Mouse (Mus musculus) thymus, adult 2 months (tissue): ENCODE data around the gene C2cd2l. TPM values are rescaled to one million over a fixed set of nuclear protein-coding genes. Genes with fewer than 3 reads are reported as not detected.

Experiments used
- DNase-seq: peaks from one replicate; pipeline ENCODE4 v3.0.0; 2021
- H3K27ac ChIP-seq: fragments of 200-500 bp; 2 replicates; pipeline ENCODE4 v1.5.1; 2012; ENCODE audit warnings: low read length, control low read depth; ENCODE audit not compliant: control insufficient read depth, insufficient read depth
- H3K27me3 ChIP-seq: fragments of 200-500 bp; 2 replicates; pipeline ENCODE4 v1.6.1; 2012; ENCODE audit warnings: mild to moderate bottlenecking, low read length, moderate library complexity, mixed read lengths; ENCODE audit not compliant: control insufficient read depth, insufficient read depth
- H3K36me3 ChIP-seq: fragments of 200-500 bp; 2 replicates; pipeline ENCODE4 v1.6.1; 2012; ENCODE audit warnings: mild to moderate bottlenecking, low read length, moderate library complexity; ENCODE audit not compliant: control insufficient read depth, insufficient read depth
- H3K4me1 ChIP-seq: fragments of 200-500 bp; replicated peaks from 2 replicates; pipeline ENCODE4 v1.6.1; 2012; ENCODE audit warnings: low read length; ENCODE audit not compliant: control insufficient read depth, insufficient read depth
- H3K4me3 ChIP-seq: fragments of 200-500 bp; 2 replicates; pipeline ENCODE4 v1.5.1; 2012; ENCODE audit warnings: mild to moderate bottlenecking, low read length, control low read depth, moderate library complexity; ENCODE audit not compliant: control insufficient read depth, insufficient read depth
- CTCF ChIP-seq: fragments of 200-500 bp; IDR thresholded peaks from 2 replicates; pipeline ENCODE4 v1.5.1; 2012; ENCODE audit warnings: mild to moderate bottlenecking, control low read depth, low read length, moderate library complexity, borderline replicate concordance; ENCODE audit not compliant: control insufficient read depth, poor library complexity, insufficient read depth; ENCODE audit errors: extremely low read depth
- POLR2A ChIP-seq: fragments of 200-500 bp; IDR thresholded peaks from 2 replicates; pipeline ENCODE4 v1.6.1; 2012; ENCODE audit warnings: mild to moderate bottlenecking, low read length, control low read depth, moderate library complexity; ENCODE audit not compliant: control insufficient read depth, poor library complexity, insufficient read depth; ENCODE audit errors: extremely low read depth
- WGBS: fragments of 180-500 bp; shearing (Covaris S2); methylation state at CpG from one replicate; pipeline ENCODE4 v1.1.7; 2018; 5-methylcytosine and 5-hydroxymethylcytosine counted together
- polyA plus RNA-seq: library from polyadenylated mRNA; depleted of rRNA; stranded (reverse); fragments of >200 nt; gene quantifications from 2 replicates; pipeline ENCODE4 v1.2.3, GENCODE M21; 2012; rRNA removed

Gene C2cd2l
- polyA plus RNA-seq, 1 experiment: 110 TPM

DNA sequence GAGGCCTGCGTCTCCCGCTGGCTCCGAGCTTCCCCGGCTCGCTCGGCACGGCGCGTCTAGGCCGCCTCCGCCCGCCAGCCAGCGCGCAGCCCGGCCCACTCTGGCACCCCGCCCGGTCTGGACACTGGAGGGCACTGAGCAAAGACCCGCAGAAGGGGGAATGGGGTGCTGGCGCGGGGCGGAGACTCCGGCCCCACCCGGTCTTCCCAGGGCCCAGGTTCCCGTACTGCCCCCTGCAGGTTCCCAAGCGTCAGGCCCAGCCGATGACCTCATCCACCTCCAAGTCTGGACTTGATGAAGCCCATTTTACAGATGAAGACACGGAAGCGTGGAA, 52.1 kb downstream of the C2cd2l start:
- peak; percentile 86 for DNase-seq
- 0 out of 2 replicates have a peak overlapping the region, but pooled peaks have one; percentile 4 for H3K27ac ChIP-seq
- H3K36me3 ChIP-seq: no peaks in the 10 kb centered on the region
- peaks cover 15% of the 10 kb centered on the region for H3K4me1 ChIP-seq
- WGBS: 3% methylated on average over 28 of the region's 28 CpGs
- TF ChIP-seq POLR2A: peak; percentile 3; the same call in 1 of the 2 replicates
- TF ChIP-seq CTCF: peak; percentile 91; the same call in 1 of the 2 replicates
- H3K27me3 ChIP-seq: no peaks in the 10 kb centered on the region
- peak overlapping the region; percentile 65 for H3K4me3 ChIP-seq

DNA sequence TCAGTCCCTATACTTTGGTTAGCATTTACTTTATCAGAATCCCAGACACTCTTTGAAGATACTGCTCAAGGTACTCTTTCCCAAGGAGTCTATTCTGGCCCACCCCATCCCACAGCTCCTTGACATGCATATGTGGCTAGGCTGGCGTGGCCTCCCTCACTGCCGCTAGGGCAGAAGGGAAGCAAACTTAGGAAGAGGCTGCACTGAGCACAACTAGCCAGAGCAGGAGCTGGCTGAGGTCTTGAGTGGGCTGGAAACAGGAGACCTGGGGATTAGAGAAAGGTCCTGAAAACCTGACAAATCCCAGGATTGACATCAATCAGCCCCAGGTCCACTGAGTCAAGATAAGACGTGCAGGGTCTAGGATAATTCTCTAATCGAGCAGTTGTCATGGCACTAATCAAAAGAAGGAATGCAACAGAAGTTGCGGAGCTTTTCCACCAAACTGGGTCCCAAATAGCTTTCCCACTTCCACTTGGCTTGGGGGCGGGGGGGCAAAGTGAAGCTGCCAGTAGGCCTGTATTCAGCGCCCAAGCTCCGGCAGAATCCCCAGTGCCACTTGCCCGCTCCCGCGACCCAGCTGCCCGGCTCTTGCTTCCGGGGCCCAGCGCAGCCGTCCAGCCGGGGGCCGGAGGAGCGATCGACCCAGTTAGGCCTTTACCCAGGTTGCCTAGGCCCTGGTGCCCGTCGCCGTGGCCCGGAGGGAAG, 52.6 kb downstream of the C2cd2l start:
- H3K27me3 ChIP-seq: no peaks in the 10 kb centered on the region
- H3K4me1 ChIP-seq: peaks cover 19% of the 10 kb centered on the region
- DNase-seq: peak; percentile 35
- 0 out of 2 replicates have a peak, but pooled peaks have one; percentile 40 for TF ChIP-seq POLR2A
- TF ChIP-seq CTCF: no peak
- H3K27ac ChIP-seq: peak overlapping the region; percentile 29; the same call in 1 of the 2 replicates
- 17% methylated on average over 23 of the region's 23 CpGs for WGBS
- H3K36me3 ChIP-seq: no peaks in the 10 kb centered on the region
- H3K4me3 ChIP-seq: peak overlapping the region; percentile 65

DNA sequence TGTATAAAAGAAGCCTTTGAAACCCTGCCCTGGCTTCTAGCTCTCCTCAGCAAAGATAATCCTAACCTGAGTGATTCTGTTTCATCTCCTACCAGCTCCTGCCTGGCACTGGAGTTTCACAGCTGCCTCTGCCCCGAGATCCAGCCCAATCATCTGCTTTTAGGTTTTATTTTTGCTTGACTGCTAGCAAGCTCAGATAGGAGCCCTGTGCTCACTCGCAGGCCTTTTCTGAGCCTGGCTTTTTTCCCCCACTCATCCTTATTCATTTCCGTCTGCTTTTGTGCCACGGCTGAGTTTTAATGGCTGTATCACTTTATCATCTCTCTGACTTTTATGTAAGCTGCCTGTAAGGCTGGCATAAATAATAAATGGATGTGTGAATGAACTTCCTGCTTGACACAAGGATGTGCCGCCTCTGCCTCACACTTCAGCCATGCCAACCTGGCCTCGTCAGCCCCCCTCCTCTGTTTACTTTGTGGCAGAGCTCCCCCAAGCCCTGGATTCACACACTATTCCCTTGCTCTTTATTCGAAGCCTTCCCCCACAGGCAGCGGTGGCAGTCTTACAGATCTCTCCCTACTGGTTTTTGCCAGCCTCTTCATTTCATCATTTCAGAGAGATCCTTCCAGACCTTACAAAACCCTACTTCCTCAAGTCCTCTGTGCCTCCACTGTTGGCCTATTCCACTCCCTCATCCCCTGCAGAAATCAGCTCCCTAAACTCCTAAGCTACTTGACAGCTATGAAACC, 53.4 kb downstream of the C2cd2l start:
- H3K4me3 ChIP-seq: no peak overlapping the region
- no peak for DNase-seq
- WGBS: 84% methylated on average over 8 of the region's 8 CpGs
- no peaks in the 10 kb centered on the region for H3K27me3 ChIP-seq
- TF ChIP-seq CTCF (no peak), POLR2A (no peak)
- peak overlapping the region; percentile 29; the same call in 1 of the 2 replicates for H3K27ac ChIP-seq
- H3K36me3 ChIP-seq: no peaks in the 10 kb centered on the region
- H3K4me1 ChIP-seq: peaks cover 21% of the 10 kb centered on the region

DNA sequence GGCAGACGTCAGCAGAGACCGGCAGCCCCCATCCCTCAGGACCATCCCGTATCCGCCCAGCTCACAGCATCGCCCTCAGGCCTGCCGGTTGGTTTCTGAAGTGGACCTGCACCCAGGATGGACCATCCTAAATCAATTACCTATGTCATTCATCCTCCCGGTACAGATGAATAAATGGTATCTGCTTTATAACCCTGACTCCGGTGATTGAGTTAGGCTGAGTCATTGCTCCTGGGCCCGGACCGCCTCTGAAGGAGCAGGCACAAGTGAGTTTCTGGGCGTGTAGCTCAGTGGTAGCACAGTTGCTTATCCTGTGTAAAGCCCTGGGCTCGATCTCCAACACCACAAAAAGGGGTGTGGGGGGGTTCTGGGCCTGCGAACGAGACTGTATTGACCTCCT, 58.7 kb downstream of the C2cd2l start:
- Histone ChIP-seq H3K4me3 (no peak overlapping the region), H3K27ac (no peak overlapping the region), H3K36me3 (no peaks in the 10 kb centered on the region), H3K4me1 (peaks cover 12% of the 10 kb centered on the region), H3K27me3 (no peaks in the 10 kb centered on the region)
- no peak for DNase-seq
- WGBS: 98% methylated on average over 14 of the region's 14 CpGs
- TF ChIP-seq POLR2A: no peak

Other genes with a start within 250 kb of the C2cd2l start
- 0.09 TPM in 1 of 2 replicates, not detected in the other for gene Mfrp, start 218.6 kb downstream of the C2cd2l start, polyA plus RNA-seq
- gene C1qtnf5, start 213.0 kb downstream of the C2cd2l start, polyA plus RNA-seq: 3.4 and 5.0 TPM in 2 replicates
- not detected in 2 replicates for gene Gm49380, start 206.8 kb downstream of the C2cd2l start, polyA plus RNA-seq
- 72.3 and 119 TPM in 2 replicates for gene Rnf26, start 206.8 kb downstream of the C2cd2l start, polyA plus RNA-seq
- gene Mcam, start 185.8 kb downstream of the C2cd2l start, polyA plus RNA-seq: 13.0 and 18.7 TPM in 2 replicates
- gene Cbl, start 86.2 kb downstream of the C2cd2l start, polyA plus RNA-seq: 132 and 194 TPM in 2 replicates
- gene Ccdc153, start 79.6 kb downstream of the C2cd2l start, polyA plus RNA-seq: 6.1 and 13.0 TPM in 2 replicates
- 0.55 and 0.59 TPM in 2 replicates for gene Pdzd3, start 68.8 kb downstream of the C2cd2l start, polyA plus RNA-seq
- 13.4 and 16.2 TPM in 2 replicates for gene Nlrx1, start 51.7 kb downstream of the C2cd2l start, polyA plus RNA-seq
- 1.2 and 2.7 TPM in 2 replicates for gene Abcg4, start 31.7 kb downstream of the C2cd2l start, polyA plus RNA-seq
- gene Hinfp, start 14.6 kb downstream of the C2cd2l start, polyA plus RNA-seq: 71.1 and 71.9 TPM in 2 replicates
- 47.9 and 49.5 TPM in 2 replicates for gene Dpagt1, start 5.7 kb upstream of the C2cd2l start, polyA plus RNA-seq
- gene H2afx, start 14.4 kb upstream of the C2cd2l start, polyA plus RNA-seq: 891 and 1,033 TPM in 2 replicates
- gene Hmbs, start 23.9 kb upstream of the C2cd2l start, polyA plus RNA-seq: 40.7 and 42.2 TPM in 2 replicates
- gene Vps11, start 41.4 kb upstream of the C2cd2l start, polyA plus RNA-seq: 37.9 and 40.8 TPM in 2 replicates
- 74.4 and 75.5 TPM in 2 replicates for gene Hyou1, start 59.2 kb upstream of the C2cd2l start, polyA plus RNA-seq
- gene Slc37a4, start 76.6 kb upstream of the C2cd2l start, polyA plus RNA-seq: 22.4 and 32.9 TPM in 2 replicates
- gene Rps25, start 86.9 kb upstream of the C2cd2l start, polyA plus RNA-seq: 220 and 258 TPM in 2 replicates
- gene Trappc4, start 87.3 kb upstream of the C2cd2l start, polyA plus RNA-seq: 49.1 and 57.4 TPM in 2 replicates
- 30.0 and 30.9 TPM in 2 replicates for gene Ccdc84, start 98.3 kb upstream of the C2cd2l start, polyA plus RNA-seq
- 0.08 and 0.22 TPM in 2 replicates for gene Foxr1, start 120.9 kb upstream of the C2cd2l start, polyA plus RNA-seq
- gene Upk2, start 134.7 kb upstream of the C2cd2l start, polyA plus RNA-seq: 1.4 and 1.6 TPM in 2 replicates
- gene Bcl9l, start 162.5 kb upstream of the C2cd2l start, polyA plus RNA-seq: 38.7 and 50.4 TPM in 2 replicates
- gene Cxcr5, start 241.6 kb upstream of the C2cd2l start, polyA plus RNA-seq: 7.7 and 9.9 TPM in 2 replicates